Mouse (Mus musculus) limb, embryonic 11.5 days (tissue): ENCODE measurements around the gene Car5b. TPM values are rescaled to one million over a fixed set of nuclear protein-coding genes. Genes with fewer than 3 reads are reported as not detected.

Experiments used
- ATAC-seq: fragments of 200-750 bp; cut with Nextera tagmentation; 2 replicates; pipeline ENCODE4 v1.8.0; 2017; ENCODE audit warnings: low read depth; ENCODE audit not compliant: insufficient number of reproducible peaks, low FRiP score, low TSS enrichment
- DNase-seq: peaks from one replicate; pipeline ENCODE4 v3.0.0-alpha.2; 2015; ENCODE audit warnings: low spot score
- H3K27ac ChIP-seq: fragments of 300-500 bp; sonication (generic); replicated peaks from 2 replicates; pipeline ENCODE4 v1.5.1; 2014; ENCODE audit warnings: low read depth, mild to moderate bottlenecking, low read length
- H3K27me3 ChIP-seq: fragments of 300-500 bp; sonication (generic); 2 replicates; pipeline ENCODE4 v1.6.1; 2014; ENCODE audit warnings: mild to moderate bottlenecking, low read length, mixed read lengths; ENCODE audit not compliant: control insufficient read depth, insufficient read depth
- H3K36me3 ChIP-seq: fragments of 300-500 bp; sonication (generic); 2 replicates; pipeline ENCODE4 v1.6.1; 2014; ENCODE audit warnings: mild to moderate bottlenecking, low read length, moderate library complexity, mixed read lengths; ENCODE audit not compliant: control insufficient read depth, insufficient read depth
- H3K4me1 ChIP-seq: fragments of 300-500 bp; sonication (generic); 2 replicates; pipeline ENCODE4 v1.6.1; 2014; ENCODE audit warnings: low read length, mixed read lengths; ENCODE audit not compliant: control insufficient read depth, insufficient read depth
- H3K4me2 ChIP-seq: fragments of 300-500 bp; sonication (generic); 2 replicates; pipeline ENCODE4 v1.6.1; 2014; ENCODE audit warnings: low read depth, mild to moderate bottlenecking, moderate library complexity; ENCODE audit not compliant: severe bottlenecking
- H3K4me3 ChIP-seq: fragments of 300-500 bp; sonication (generic); 2 replicates; pipeline ENCODE4 v1.5.1; 2014; ENCODE audit warnings: low read depth, low read length
- H3K9ac ChIP-seq: fragments of 300-500 bp; sonication (generic); 2 replicates; pipeline ENCODE4 v1.6.1; 2014; ENCODE audit warnings: mild to moderate bottlenecking, low read length
- H3K9me3 ChIP-seq: fragments of 300-500 bp; sonication (generic); 2 replicates; pipeline ENCODE4 v1.6.1; 2016; ENCODE audit warnings: low read length; ENCODE audit not compliant: control insufficient read depth
- WGBS: fragments of 180-500 bp; shearing (Covaris S2); extraction: QIAGEN DNeasy Blood & Tissue Kit; methylation state at CpG from one replicate; pipeline ENCODE4 v1.1.7; 2014; 5-methylcytosine and 5-hydroxymethylcytosine counted together
- polyA plus RNA-seq: library from polyadenylated mRNA; unstranded; fragments of >200 nt; fragmentation: Nextera tagmentation; extraction: Ambion mirVana; gene quantifications from 2 replicates; pipeline ENCODE4 v1.2.1, GENCODE M21; 2014

Gene Car5b
- polyA plus RNA-seq: 0.72 and 1.0 TPM in 2 replicates

DNA sequence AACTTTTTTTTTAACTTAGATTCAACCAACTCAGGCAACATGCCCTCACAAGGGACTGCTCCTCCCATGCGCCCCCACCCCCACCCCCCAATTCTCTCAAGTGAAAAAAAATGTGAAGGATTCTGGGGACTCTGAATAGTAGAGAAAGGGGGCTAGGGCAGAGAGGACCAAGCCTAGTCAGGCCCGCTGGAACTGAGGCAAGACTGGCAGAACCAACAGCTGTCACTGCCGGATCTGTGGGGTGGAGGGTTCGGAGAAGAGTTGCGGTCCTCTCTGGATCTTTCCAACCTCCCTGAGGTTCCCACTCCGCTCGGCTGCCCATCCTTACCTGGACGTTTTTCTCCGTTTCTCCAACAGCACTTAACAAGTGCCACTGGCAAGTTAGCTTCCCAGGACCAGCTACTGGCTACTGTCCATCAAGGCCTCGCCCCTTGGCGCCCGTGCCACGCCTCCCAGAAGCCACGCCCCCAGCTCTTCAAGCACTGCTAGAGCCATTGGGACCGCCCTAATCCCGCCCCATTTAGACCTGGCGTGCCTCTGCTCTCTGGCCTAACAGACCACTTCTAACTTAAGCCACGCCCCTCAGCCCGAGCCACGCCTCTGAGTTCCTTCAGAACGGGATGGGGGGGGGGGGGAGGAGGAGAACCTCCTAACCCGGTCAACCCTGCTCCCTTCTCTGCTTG lies at the start of gene Car5b:
TSS of gene Car5b (minus strand) at position 391 of the 683 bp plus-strand sequence.
- Histone ChIP-seq H3K9ac (no peak within 1 kb of the TSS), H3K36me3 (no peaks in the 10 kb centered on the region), H3K4me3 (peak within 1 kb of the TSS; percentile 21; the same call in 1 of the 2 replicates), H3K27me3 (no peaks in the 10 kb centered on the region), H3K4me2 (peak within 1 kb of the TSS; percentile 49), H3K9me3 (no peaks in the 10 kb centered on the region), H3K4me1 (no peaks in the 10 kb centered on the region), H3K27ac (no peak within 1 kb of the TSS)
- DNase-seq (peak; percentile 88), ATAC-seq (peak; percentile 98)
- 18% methylated on average over 21 of the region's 22 CpGs for WGBS

DNA sequence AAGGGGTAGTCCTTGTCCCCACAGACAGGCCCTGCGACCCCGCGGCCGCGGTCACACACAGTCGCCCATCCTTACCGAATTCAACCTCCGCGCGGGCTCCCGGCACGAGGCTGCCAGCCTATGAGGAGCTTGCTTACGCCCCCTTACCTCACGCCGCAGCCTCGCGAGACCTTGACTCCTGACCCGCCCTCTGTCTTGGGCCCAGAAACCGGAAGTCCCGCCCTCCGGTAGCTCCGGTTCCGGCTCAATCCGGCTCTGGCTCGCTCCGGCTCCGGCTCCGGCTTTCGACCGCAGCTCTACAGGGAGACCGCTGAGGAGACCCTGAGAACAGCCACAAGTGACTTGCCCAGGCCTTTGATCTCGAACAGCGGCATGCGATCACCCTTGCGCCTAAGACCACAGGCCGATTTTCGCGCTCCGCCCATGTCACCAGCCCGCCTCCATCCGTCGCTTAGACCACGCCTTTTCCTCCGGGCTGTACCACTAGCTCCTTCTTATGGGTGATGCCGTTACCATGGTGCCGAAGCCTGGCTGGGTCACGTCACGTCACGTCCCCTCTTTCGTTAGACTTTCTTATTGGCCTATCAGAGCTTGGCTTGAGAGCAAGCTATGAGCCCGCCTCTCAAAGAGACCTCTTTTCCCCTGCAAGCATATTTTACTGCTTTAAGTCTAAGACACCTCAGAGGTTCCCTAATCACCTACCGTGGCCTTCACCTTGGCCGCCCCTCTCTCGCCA lies 48.4 kb upstream of the Car5b start, which contains the start of gene Siah1b:
TSS of gene Siah1b (minus strand) at position 454 of the 736 bp plus-strand sequence.
- peak within 1 kb of the TSS; percentile 56 for H3K4me3 ChIP-seq
- no peaks in the 10 kb centered on the region for H3K27me3 ChIP-seq
- no peaks in the 10 kb centered on the region for H3K4me1 ChIP-seq
- DNase-seq (peak; percentile 89), ATAC-seq (peak; percentile 98)
- H3K9ac ChIP-seq: peak within 1 kb of the TSS; percentile 71
- H3K27ac ChIP-seq: no peak within 1 kb of the TSS; the same call in 1 of the 2 replicates
- H3K9me3 ChIP-seq: no peaks in the 10 kb centered on the region
- 19% methylated on average over 49 of the region's 54 CpGs for WGBS
- no peaks in the 10 kb centered on the region for H3K36me3 ChIP-seq
- H3K4me2 ChIP-seq: peak within 1 kb of the TSS; percentile 53

DNA sequence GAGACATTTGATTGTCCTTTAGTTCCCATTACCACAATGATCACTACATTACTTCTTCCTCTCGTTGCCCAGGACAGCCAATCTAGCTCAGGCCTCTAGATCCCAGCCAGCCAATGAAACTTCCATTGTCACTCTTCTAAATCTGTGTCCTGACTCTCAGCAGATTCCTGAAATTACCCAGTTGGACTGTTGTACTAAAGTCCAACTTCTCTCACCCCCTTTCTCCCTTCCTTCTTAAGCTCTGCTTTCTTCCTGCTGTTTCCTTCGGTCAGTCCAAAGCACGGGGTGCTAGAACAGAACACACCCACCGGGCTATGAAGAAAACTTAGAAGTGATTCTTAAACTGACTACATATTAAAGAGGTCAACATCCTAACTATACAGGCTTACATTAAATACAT lies 41.2 kb upstream of the Car5b start:
- no peaks in the 10 kb centered on the region for H3K9me3 ChIP-seq
- WGBS: 90% methylated on average over 4 of the region's 4 CpGs
- no peak for DNase-seq

DNA sequence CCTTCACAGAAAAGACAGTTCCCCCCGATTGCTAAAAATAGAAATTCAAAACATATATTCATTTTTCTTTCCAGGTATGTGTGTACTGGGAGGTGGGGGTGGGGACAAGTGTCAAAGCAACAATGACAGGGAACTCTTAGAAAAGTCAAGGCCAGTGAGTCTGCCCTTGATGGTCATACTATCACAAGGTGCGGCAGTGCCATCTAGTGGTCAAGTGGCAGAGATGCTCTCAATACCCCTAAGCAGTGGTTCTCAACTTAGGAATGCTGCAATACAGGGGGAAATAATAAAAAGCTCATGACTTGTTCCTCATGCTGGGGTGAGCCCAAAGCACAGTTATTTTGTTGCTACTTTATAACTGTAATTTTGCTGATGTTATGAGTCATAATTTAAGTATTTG lies 38.4 kb upstream of the Car5b start:
- H3K27ac ChIP-seq: no peak overlapping the region
- ATAC-seq: no peak

More for the DNA sequence above, 41.2 kb upstream of the Car5b start:
- Histone ChIP-seq H3K9ac (no peak overlapping the region), H3K27ac (no peak overlapping the region), H3K4me1 (no peaks in the 10 kb centered on the region), H3K27me3 (no peaks in the 10 kb centered on the region), H3K36me3 (no peaks in the 10 kb centered on the region), H3K4me2 (no peak overlapping the region), H3K4me3 (no peak overlapping the region)
- ATAC-seq: no peak

DNA sequence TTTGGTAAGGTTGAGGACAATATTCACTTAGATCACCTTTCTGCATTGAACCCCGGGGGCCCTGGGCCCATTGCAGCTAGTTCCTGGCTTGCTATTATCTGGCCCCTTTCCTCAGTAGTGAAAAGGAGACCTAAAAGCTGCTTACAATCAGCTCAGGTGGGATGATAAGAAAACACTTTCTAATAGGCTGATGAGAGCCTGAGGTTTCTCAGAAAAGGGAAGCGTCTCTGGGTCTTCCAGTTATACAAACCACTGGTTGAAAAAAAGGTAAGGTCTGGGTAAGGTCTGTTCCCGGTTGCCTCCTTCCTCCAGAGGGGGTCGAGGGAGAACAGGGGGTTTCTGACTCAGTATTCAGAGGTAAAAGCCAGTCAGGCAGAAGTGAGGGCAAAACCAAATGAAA lies 31.3 kb upstream of the Car5b start:
- no peak for DNase-seq
- no peaks in the 10 kb centered on the region for H3K4me1 ChIP-seq
- H3K36me3 ChIP-seq: no peaks in the 10 kb centered on the region
- 77% methylated on average over 4 of the region's 4 CpGs for WGBS
- no peak overlapping the region for H3K9ac ChIP-seq
- H3K4me3 ChIP-seq: no peak overlapping the region
- no peaks in the 10 kb centered on the region for H3K9me3 ChIP-seq
- no peak for ATAC-seq
- H3K27ac ChIP-seq: no peak overlapping the region
- H3K4me2 ChIP-seq: no peak overlapping the region
- H3K27me3 ChIP-seq: 0 out of 2 replicates have a peak, but pooled peaks cover 7% of the 10 kb centered on the region

More for the DNA sequence above, 38.4 kb upstream of the Car5b start:
- Histone ChIP-seq H3K4me1 (no peaks in the 10 kb centered on the region), H3K36me3 (no peaks in the 10 kb centered on the region), H3K4me2 (no peak overlapping the region), H3K9ac (no peak overlapping the region), H3K27me3 (no peaks in the 10 kb centered on the region), H3K4me3 (no peak overlapping the region), H3K9me3 (no peaks in the 10 kb centered on the region)
- 9% methylated on average over 2 of the region's 2 CpGs for WGBS
- peak; percentile 76 for DNase-seq

- DNase-seq (no peak), ATAC-seq (no peak)
- 0 out of 2 replicates have a peak, but pooled peaks cover 7% of the 10 kb centered on the region for H3K27me3 ChIP-seq
Measured at GRCm38 (mm10) chrX:164058523-164058922, 30.7 kb upstream of the Car5b start.

GRCm38 (mm10) chrX:164055726-164056125 lies 27.9 kb upstream of the Car5b start:
- DNase-seq: no peak
- Histone ChIP-seq H3K36me3 (no peaks in the 10 kb centered on the region), H3K27ac (no peak overlapping the region), H3K27me3 (0 out of 2 replicates have a peak, but pooled peaks cover 7% of the 10 kb centered on the region), H3K4me3 (no peak overlapping the region), H3K9ac (no peak overlapping the region), H3K4me1 (no peaks in the 10 kb centered on the region), H3K9me3 (no peaks in the 10 kb centered on the region), H3K4me2 (no peak overlapping the region)
- 96% methylated on average over 4 of the region's 4 CpGs for WGBS
- ATAC-seq: no peak

More at GRCm38 (mm10) chrX:164058523-164058922, 30.7 kb upstream of the Car5b start:
- Histone ChIP-seq H3K9me3 (no peaks in the 10 kb centered on the region), H3K27ac (no peak overlapping the region), H3K36me3 (no peaks in the 10 kb centered on the region), H3K4me2 (no peak overlapping the region), H3K4me1 (no peaks in the 10 kb centered on the region), H3K4me3 (no peak overlapping the region), H3K9ac (no peak overlapping the region)
- 76% methylated on average over 3 of the region's 3 CpGs for WGBS

- Histone ChIP-seq H3K9me3 (no peaks in the 10 kb centered on the region), H3K4me2 (no peak overlapping the region), H3K4me1 (no peaks in the 10 kb centered on the region), H3K9ac (no peak overlapping the region), H3K27me3 (no peaks in the 10 kb centered on the region; the same call in 1 of the 2 replicates), H3K27ac (no peak overlapping the region), H3K36me3 (no peaks in the 10 kb centered on the region), H3K4me3 (no peak overlapping the region)
- DNase-seq (no peak), ATAC-seq (no peak)
- 69% methylated on average over 2 of the region's 2 CpGs for WGBS
Measured at GRCm38 (mm10) chrX:164046736-164047135, 18.9 kb upstream of the Car5b start.
